Mouse (Mus musculus) small intestine, adult 2 months (tissue): ENCODE measurements at regions not wholly inside any gene's neighbourhood (a gene's known extent, or its start where the extent isn't known, plus 50 kb on each side); places are given as distances from the start of the nearest gene placed in this dataset.

ENCODE experiments used
- CTCF ChIP-seq: fragments of 200-500 bp; IDR thresholded peaks from 2 replicates; pipeline ENCODE4 v1.5.1; 2012; ENCODE audit warnings: low read depth, mild to moderate bottlenecking, control low read depth, inconsistent platforms, low read length, moderate library complexity, mixed read lengths; ENCODE audit not compliant: insufficient replicate concordance, insufficient read length; ENCODE audit errors: extremely low read depth
- POLR2A ChIP-seq: fragments of 200-500 bp; IDR thresholded peaks from 2 replicates; pipeline ENCODE4 v1.6.1; 2012; ENCODE audit warnings: low read depth, mild to moderate bottlenecking, control low read depth, inconsistent platforms, low read length, moderate library complexity

DNA sequence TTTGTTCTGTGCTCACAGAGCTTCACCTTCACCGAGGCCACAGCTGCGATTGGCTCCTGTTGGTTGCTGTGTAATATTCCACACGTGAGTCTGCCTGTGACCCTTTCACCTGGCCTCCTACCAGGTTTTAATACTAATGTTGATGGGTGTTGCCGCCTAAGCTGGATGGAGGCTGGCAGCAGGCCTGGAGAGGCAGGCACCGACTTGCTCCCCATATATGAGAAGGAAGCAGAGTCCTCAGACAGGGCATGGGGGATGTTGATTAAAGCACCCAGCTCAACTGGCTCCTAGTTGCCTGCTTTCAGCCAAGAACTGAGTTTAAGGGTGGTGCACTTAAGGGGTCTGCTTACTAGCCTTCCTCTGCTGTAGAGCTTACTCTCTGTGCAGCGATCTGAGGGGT, 64.9 kb downstream of the Lsm3 start:
- TF ChIP-seq POLR2A (no peak), CTCF (no peak)
